Mouse (Mus musculus): ENCODE data around the gene Serpina11. TPM values are rescaled to one million over a fixed set of nuclear protein-coding genes. Genes with fewer than 3 reads are reported as not detected.

The Serpina11 gene
- polyA plus RNA-seq, 1 experiment from 2014 or later, result 2.7 TPM

DNA sequence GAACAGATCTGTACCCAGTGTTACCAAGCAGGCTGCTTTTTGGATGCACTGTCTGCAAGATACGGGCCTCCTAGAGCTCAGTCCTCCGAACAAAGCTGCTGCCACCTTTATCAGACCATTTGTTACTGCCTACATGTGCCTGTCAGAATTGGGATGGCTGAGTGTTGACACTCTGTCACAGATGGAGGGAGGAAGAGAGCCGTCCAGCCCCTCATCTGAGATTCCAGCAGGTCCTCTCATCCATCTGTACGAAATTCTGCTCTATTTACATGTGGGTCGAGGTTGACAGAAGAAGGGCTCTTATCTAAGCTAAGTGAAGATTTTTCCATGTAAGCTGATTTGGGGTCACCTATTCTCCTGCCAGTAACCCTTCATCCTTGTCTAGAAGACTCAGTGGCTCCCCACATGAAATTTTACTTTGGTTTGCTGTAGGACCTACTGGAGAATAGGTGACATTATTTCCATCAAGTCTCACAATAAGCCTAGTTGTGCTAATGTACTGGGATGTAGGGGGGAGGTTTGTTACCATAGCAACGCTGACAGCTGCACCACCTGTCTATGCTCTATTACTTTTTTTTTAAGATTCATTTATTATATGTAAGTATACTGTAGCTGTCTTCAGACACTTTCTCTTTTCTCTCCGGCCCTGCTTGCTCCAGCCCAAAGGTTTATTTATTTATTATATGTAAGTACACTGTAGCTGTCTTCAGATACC, 8.0 kb downstream of the Serpina11 start:
- WGBS, result 65% methylated on average over 7 of the region's 7 CpGs
- ATAC-seq (replicated peaks; ENCODE audit: low FRiP score) (no peak), DNase-seq (ENCODE audit: low spot score) (no peak)
- Histone ChIP-seq H3K36me3 (ENCODE audit: control insufficient read depth, insufficient read depth, low read length) (no peaks in the 10 kb centered on the region), H3K27me3 (replicated peaks; ENCODE audit: control insufficient read depth, insufficient read depth, low read length) (no peaks in the 10 kb centered on the region), H3K4me3 (ENCODE audit: low read depth, low read length) (no peak overlapping the region), H3K4me1 (replicated peaks; ENCODE audit: control insufficient read depth, insufficient read depth, low read length) (no peaks in the 10 kb centered on the region), H3K9me3 (ENCODE audit: control insufficient read depth, low read length) (no peaks in the 10 kb centered on the region), H3K9ac (ENCODE audit: low read depth, low read length) (no peak overlapping the region), H3K4me2 (no peak overlapping the region), H3K27ac (ENCODE audit: low read depth, low read length) (no peak overlapping the region)

GRCm38 (mm10) chr12:103978294-103978693, 11.5 kb downstream of the Serpina11 start:
- Histone ChIP-seq H3K9me3 (ENCODE audit: control insufficient read depth, low read length) (no peaks in the 10 kb centered on the region), H3K9ac (ENCODE audit: low read depth, low read length) (no peak overlapping the region), H3K4me3 (ENCODE audit: low read depth, low read length) (no peak overlapping the region), H3K4me1 (replicated peaks; ENCODE audit: control insufficient read depth, insufficient read depth, low read length) (no peaks in the 10 kb centered on the region), H3K4me2 (no peak overlapping the region), H3K36me3 (ENCODE audit: control insufficient read depth, insufficient read depth, low read length) (no peaks in the 10 kb centered on the region), H3K27ac (ENCODE audit: low read depth, low read length) (no peak overlapping the region), H3K27me3 (replicated peaks; ENCODE audit: control insufficient read depth, insufficient read depth, low read length) (no peaks in the 10 kb centered on the region)
- DNase-seq (ENCODE audit: low spot score), result no peak
- ATAC-seq (replicated peaks; ENCODE audit: low FRiP score), result no peak
- 79% methylated on average over 10 of the region's 10 CpGs for WGBS

GRCm38 (mm10) chr12:103977846-103978245, 11.9 kb downstream of the Serpina11 start:
- no peak overlapping the region for H3K4me2 ChIP-seq
- ATAC-seq (replicated peaks; ENCODE audit: low FRiP score), result no peak; the same call in 1 of the 2 replicates
- no peak overlapping the region for H3K27ac ChIP-seq (ENCODE audit: low read depth, low read length)
- no peak overlapping the region for H3K4me3 ChIP-seq (ENCODE audit: low read depth, low read length)
- DNase-seq (ENCODE audit: low spot score), result no peak
- H3K36me3 ChIP-seq (ENCODE audit: control insufficient read depth, insufficient read depth, low read length), result no peaks in the 10 kb centered on the region
- H3K9ac ChIP-seq (ENCODE audit: low read depth, low read length), result no peak overlapping the region
- H3K4me1 ChIP-seq (replicated peaks; ENCODE audit: control insufficient read depth, insufficient read depth, low read length), result no peaks in the 10 kb centered on the region
- no peaks in the 10 kb centered on the region for H3K27me3 ChIP-seq (replicated peaks; ENCODE audit: control insufficient read depth, insufficient read depth, low read length)
- 39% methylated on average over 5 of the region's 5 CpGs for WGBS
- no peaks in the 10 kb centered on the region for H3K9me3 ChIP-seq (ENCODE audit: control insufficient read depth, low read length)

GRCm38 (mm10) chr12:103977060-103977459, 12.7 kb downstream of the Serpina11 start:
- WGBS, result 76% methylated on average over 3 of the region's 3 CpGs
- DNase-seq (ENCODE audit: low spot score), result no peak
- no peaks in the 10 kb centered on the region for H3K9me3 ChIP-seq (ENCODE audit: control insufficient read depth, low read length)
- no peaks in the 10 kb centered on the region for H3K27me3 ChIP-seq (replicated peaks; ENCODE audit: control insufficient read depth, insufficient read depth, low read length)
- no peak overlapping the region for H3K4me2 ChIP-seq
- no peak overlapping the region for H3K9ac ChIP-seq (ENCODE audit: low read depth, low read length)
- no peaks in the 10 kb centered on the region for H3K4me1 ChIP-seq (replicated peaks; ENCODE audit: control insufficient read depth, insufficient read depth, low read length)
- H3K4me3 ChIP-seq (ENCODE audit: low read depth, low read length), result no peak overlapping the region
- no peak overlapping the region for H3K27ac ChIP-seq (ENCODE audit: low read depth, low read length)
- ATAC-seq (replicated peaks; ENCODE audit: low FRiP score), result no peak
- H3K36me3 ChIP-seq (ENCODE audit: control insufficient read depth, insufficient read depth, low read length), result no peaks in the 10 kb centered on the region

DNA sequence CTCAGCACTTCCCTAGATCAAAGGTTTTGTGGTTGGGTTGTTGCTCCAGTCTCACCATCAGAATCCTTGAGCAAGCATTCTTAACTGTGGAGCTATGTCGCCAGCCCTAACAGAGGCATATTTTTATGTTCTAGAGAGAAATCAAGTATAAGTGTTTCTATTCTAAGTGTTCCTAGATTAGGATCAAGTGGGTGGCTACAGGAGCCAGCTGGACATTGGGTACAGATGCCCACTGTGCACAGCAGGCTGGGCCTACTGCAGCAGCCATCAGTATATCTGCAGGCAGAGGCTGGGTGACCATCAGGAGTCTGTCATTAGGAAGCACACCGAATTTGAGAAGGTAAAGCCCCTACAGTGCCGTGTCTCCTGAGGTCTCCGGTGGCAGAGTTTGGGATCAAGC, 18.7 kb downstream of the Serpina11 start:
- WGBS, result 88% methylated on average over 4 of the region's 4 CpGs

DNA sequence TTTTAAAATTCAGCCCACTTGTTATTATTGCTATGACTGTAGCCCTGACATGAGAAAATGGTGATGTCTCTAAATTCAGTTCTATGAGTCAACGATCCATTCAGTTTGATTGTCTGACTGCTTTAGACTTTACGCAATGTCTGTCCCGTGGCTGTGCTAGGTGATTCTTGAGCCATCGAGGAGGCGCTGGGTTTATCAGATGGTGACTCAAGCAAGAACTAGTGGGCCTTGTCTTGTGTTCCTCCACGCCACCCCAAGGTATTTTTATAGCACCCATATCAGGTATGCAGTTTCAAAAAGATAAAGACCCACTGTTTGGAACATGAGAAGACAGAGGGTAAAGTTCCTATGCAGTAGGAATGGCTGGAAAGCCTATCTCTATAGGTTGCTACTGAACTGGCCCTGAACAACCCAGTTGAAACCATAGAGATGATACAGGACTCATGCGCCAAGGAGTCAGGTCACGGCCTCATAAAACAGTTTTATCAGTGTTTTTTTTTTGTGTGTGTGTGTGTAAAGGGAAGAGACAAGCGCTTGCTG, 20.1 kb downstream of the Serpina11 start:
- no peak overlapping the region for H3K27ac ChIP-seq (ENCODE audit: low read depth, low read length)
- H3K4me3 ChIP-seq (ENCODE audit: low read depth, low read length), result no peak overlapping the region
- H3K27me3 ChIP-seq (replicated peaks; ENCODE audit: control insufficient read depth, insufficient read depth, low read length), result no peaks in the 10 kb centered on the region
- no peak overlapping the region for H3K4me2 ChIP-seq
- 80% methylated on average over 9 of the region's 9 CpGs for WGBS
- no peaks in the 10 kb centered on the region for H3K4me1 ChIP-seq (replicated peaks; ENCODE audit: control insufficient read depth, insufficient read depth, low read length)
- H3K36me3 ChIP-seq (ENCODE audit: control insufficient read depth, insufficient read depth, low read length), result no peaks in the 10 kb centered on the region
- DNase-seq (ENCODE audit: low spot score) (no peak), ATAC-seq (replicated peaks; ENCODE audit: low FRiP score) (no peak)
- H3K9ac ChIP-seq (ENCODE audit: low read depth, low read length), result no peak overlapping the region
- H3K9me3 ChIP-seq (ENCODE audit: control insufficient read depth, low read length), result no peaks in the 10 kb centered on the region

More for the DNA sequence above, 18.7 kb downstream of the Serpina11 start:
- DNase-seq (ENCODE audit: low spot score) (no peak), ATAC-seq (replicated peaks; ENCODE audit: low FRiP score) (no peak)
- Histone ChIP-seq H3K4me1 (replicated peaks; ENCODE audit: control insufficient read depth, insufficient read depth, low read length) (no peaks in the 10 kb centered on the region), H3K4me2 (no peak overlapping the region), H3K9me3 (ENCODE audit: control insufficient read depth, low read length) (no peaks in the 10 kb centered on the region), H3K9ac (ENCODE audit: low read depth, low read length) (no peak overlapping the region), H3K27me3 (replicated peaks; ENCODE audit: control insufficient read depth, insufficient read depth, low read length) (no peaks in the 10 kb centered on the region), H3K27ac (ENCODE audit: low read depth, low read length) (no peak overlapping the region), H3K36me3 (ENCODE audit: control insufficient read depth, insufficient read depth, low read length) (no peaks in the 10 kb centered on the region), H3K4me3 (ENCODE audit: low read depth, low read length) (no peak overlapping the region)

- Histone ChIP-seq H3K4me1 (replicated peaks; ENCODE audit: control insufficient read depth, insufficient read depth, low read length) (no peaks in the 10 kb centered on the region), H3K9ac (ENCODE audit: low read depth, low read length) (no peak overlapping the region), H3K4me2 (no peak overlapping the region), H3K36me3 (ENCODE audit: control insufficient read depth, insufficient read depth, low read length) (no peaks in the 10 kb centered on the region), H3K9me3 (ENCODE audit: control insufficient read depth, low read length) (no peaks in the 10 kb centered on the region; the same call in 1 of the 2 replicates), H3K27ac (ENCODE audit: low read depth, low read length) (no peak overlapping the region), H3K27me3 (replicated peaks; ENCODE audit: control insufficient read depth, insufficient read depth, low read length) (no peaks in the 10 kb centered on the region), H3K4me3 (ENCODE audit: low read depth, low read length) (no peak overlapping the region)
- DNase-seq (ENCODE audit: low spot score) (no peak), ATAC-seq (replicated peaks; ENCODE audit: low FRiP score) (no peak)
- WGBS, result 60% methylated on average over 3 of the region's 3 CpGs
These were observed 23.0 kb downstream of the Serpina11 start for GRCm38 (mm10) chr12:103966761-103967160.

DNA sequence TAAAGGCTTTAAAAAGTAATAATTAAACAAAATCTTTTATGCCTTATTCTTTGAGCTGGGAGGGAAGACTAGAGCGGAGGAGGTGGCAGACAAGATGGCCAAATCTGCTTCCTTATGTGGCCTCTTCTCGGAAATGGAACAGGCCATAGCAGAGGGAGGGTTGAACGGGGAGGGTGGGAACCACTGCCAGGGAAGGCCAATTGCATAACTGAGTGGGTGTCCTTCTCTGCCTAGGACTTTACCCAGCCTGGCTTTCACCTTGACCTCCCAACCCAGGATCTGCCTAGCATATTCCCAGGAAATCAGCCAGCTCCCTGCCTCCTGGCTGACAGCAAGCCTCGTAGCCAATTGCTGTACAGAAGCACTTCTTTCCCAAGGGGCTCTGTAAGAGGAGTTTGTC, 26.5 kb downstream of the Serpina11 start:
- Histone ChIP-seq H3K4me2 (no peak overlapping the region), H3K4me1 (replicated peaks; ENCODE audit: control insufficient read depth, insufficient read depth, low read length) (no peaks in the 10 kb centered on the region), H3K27me3 (replicated peaks; ENCODE audit: control insufficient read depth, insufficient read depth, low read length) (no peaks in the 10 kb centered on the region), H3K9me3 (ENCODE audit: control insufficient read depth, low read length) (no peaks in the 10 kb centered on the region; the same call in 1 of the 2 replicates), H3K27ac (ENCODE audit: low read depth, low read length) (no peak overlapping the region), H3K9ac (ENCODE audit: low read depth, low read length) (no peak overlapping the region), H3K36me3 (ENCODE audit: control insufficient read depth, insufficient read depth, low read length) (no peaks in the 10 kb centered on the region), H3K4me3 (ENCODE audit: low read depth, low read length) (no peak overlapping the region)
- 67% methylated on average over 4 of the region's 4 CpGs for WGBS
- no peak for DNase-seq (ENCODE audit: low spot score)
- no peak for ATAC-seq (replicated peaks; ENCODE audit: low FRiP score)

DNA sequence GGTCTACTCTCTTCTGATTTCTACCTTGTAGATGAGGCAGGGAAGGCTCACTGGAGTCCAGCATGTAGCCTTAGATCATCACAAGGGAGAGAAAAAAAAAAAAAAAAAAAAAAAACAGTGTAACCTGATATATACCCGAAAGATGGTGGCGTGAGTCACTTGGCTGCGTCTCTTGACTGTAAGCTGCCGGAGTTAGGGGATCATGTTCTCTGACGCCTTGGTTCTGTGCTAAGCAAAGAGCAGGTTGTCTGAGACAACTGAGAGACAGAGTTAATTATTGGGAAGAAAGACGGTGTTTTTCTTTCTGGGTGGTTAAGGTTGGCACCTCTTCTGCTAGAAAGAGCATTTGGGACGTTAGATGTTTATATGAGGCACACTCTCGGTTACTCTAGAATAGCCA, 26.9 kb downstream of the Serpina11 start:
- DNase-seq (ENCODE audit: low spot score) (no peak), ATAC-seq (replicated peaks; ENCODE audit: low FRiP score) (no peak)
- Histone ChIP-seq H3K4me1 (replicated peaks; ENCODE audit: control insufficient read depth, insufficient read depth, low read length) (no peaks in the 10 kb centered on the region), H3K27me3 (replicated peaks; ENCODE audit: control insufficient read depth, insufficient read depth, low read length) (no peaks in the 10 kb centered on the region), H3K4me3 (ENCODE audit: low read depth, low read length) (no peak overlapping the region), H3K4me2 (no peak overlapping the region), H3K36me3 (ENCODE audit: control insufficient read depth, insufficient read depth, low read length) (no peaks in the 10 kb centered on the region), H3K9me3 (ENCODE audit: control insufficient read depth, low read length) (no peaks in the 10 kb centered on the region; the same call in 1 of the 2 replicates), H3K9ac (ENCODE audit: low read depth, low read length) (no peak overlapping the region), H3K27ac (ENCODE audit: low read depth, low read length) (no peak overlapping the region)
- 77% methylated on average over 8 of the region's 8 CpGs for WGBS

Data from liver, embryonic 11.5 days (tissue).